Mouse (Mus musculus) midbrain, embryonic 16.5 days (tissue): Measurements from ENCODE around the gene Slc6a6. TPM values are rescaled to one million over a fixed set of nuclear protein-coding genes. Genes with fewer than 3 reads are reported as not detected.

Experiments used
- ATAC-seq: fragments of 200-750 bp; cut with Nextera tagmentation; 2 replicates; pipeline ENCODE4 v1.8.0; 2017; ENCODE audit warnings: moderate TSS enrichment
- H3K27ac ChIP-seq: fragments of 300-500 bp; sonication (generic); 2 replicates; pipeline ENCODE4 v1.5.1; 2014; ENCODE audit warnings: mild to moderate bottlenecking, low read length, mixed read lengths
- H3K27me3 ChIP-seq: fragments of 300-500 bp; sonication (generic); 2 replicates; pipeline ENCODE4 v1.6.1; 2014; ENCODE audit warnings: low read depth, low read length, mixed read lengths; ENCODE audit not compliant: control insufficient read depth, insufficient read depth
- H3K36me3 ChIP-seq: fragments of 300-500 bp; sonication (generic); 2 replicates; pipeline ENCODE4 v1.6.1; 2014; ENCODE audit warnings: mild to moderate bottlenecking, low read length, moderate library complexity, mixed read lengths; ENCODE audit not compliant: control insufficient read depth, insufficient read depth
- H3K4me1 ChIP-seq: fragments of 300-500 bp; sonication (generic); 2 replicates; pipeline ENCODE4 v1.6.1; 2014; ENCODE audit warnings: mild to moderate bottlenecking, low read length, mixed read lengths; ENCODE audit not compliant: control insufficient read depth, insufficient read depth
- H3K4me2 ChIP-seq: fragments of 300-500 bp; sonication (generic); 2 replicates; pipeline ENCODE4 v1.6.1; 2014; ENCODE audit warnings: mild to moderate bottlenecking, low read length, mixed read lengths
- H3K4me3 ChIP-seq: fragments of 300-500 bp; sonication (generic); 2 replicates; pipeline ENCODE4 v1.5.1; 2014; ENCODE audit warnings: low read depth, mild to moderate bottlenecking, low read length, moderate library complexity, mixed read lengths
- H3K9ac ChIP-seq: fragments of 300-500 bp; sonication (generic); 2 replicates; pipeline ENCODE4 v1.6.1; 2014; ENCODE audit warnings: low read depth, low read length, mixed read lengths
- H3K9me3 ChIP-seq: fragments of 300-500 bp; sonication (generic); replicated peaks from 2 replicates; pipeline ENCODE4 v1.6.1; 2014; ENCODE audit warnings: mild to moderate bottlenecking, low read length, mixed read lengths; ENCODE audit not compliant: control insufficient read depth, poor library complexity, severe bottlenecking
- WGBS: fragments of 180-500 bp; shearing (Covaris S2); extraction: QIAGEN DNeasy Blood & Tissue Kit; methylation state at CpG from one replicate; pipeline ENCODE4 v1.1.7; 2014; 5-methylcytosine and 5-hydroxymethylcytosine counted together
- polyA plus RNA-seq: library from polyadenylated mRNA; unstranded; fragments of >200 nt; fragmentation: Nextera tagmentation; extraction: Ambion mirVana; gene quantifications from 2 replicates; pipeline ENCODE4 v1.2.1, GENCODE M21; 2015

The Slc6a6 gene
- polyA plus RNA-seq, 1 experiment from 2014 or later: 125 TPM

- peaks cover 11% of the 10 kb centered on the region for H3K36me3 ChIP-seq
- H3K27me3 ChIP-seq: no peaks in the 10 kb centered on the region
- 27% methylated on average over 4 of the region's 4 CpGs for WGBS
- H3K9me3 ChIP-seq: no peaks in the 10 kb centered on the region
- H3K9ac ChIP-seq: 0 out of 2 replicates have a peak overlapping the region, but pooled peaks have one; percentile 11
- H3K4me2 ChIP-seq: no peak overlapping the region
- no peak for ATAC-seq
- H3K4me3 ChIP-seq: no peak overlapping the region
- peak overlapping the region; percentile 50; the same call in 1 of the 2 replicates for H3K27ac ChIP-seq
- peaks cover 34% of the 10 kb centered on the region for H3K4me1 ChIP-seq
Measured at GRCm38 (mm10) chr6:91712097-91712854, 28.4 kb downstream of the Slc6a6 start.

- 10% methylated on average over 10 of the region's 10 CpGs for WGBS
- H3K27ac ChIP-seq: peak overlapping the region; percentile 50; the same call in 1 of the 2 replicates
- H3K4me2 ChIP-seq: no peak overlapping the region
- peak overlapping the region; percentile 22; the same call in 1 of the 2 replicates for H3K9ac ChIP-seq
- H3K9me3 ChIP-seq: no peaks in the 10 kb centered on the region
- 0 out of 2 replicates have a peak, but pooled peaks have one; percentile 19 for ATAC-seq
- H3K4me3 ChIP-seq: no peak overlapping the region
- H3K36me3 ChIP-seq: peaks cover 11% of the 10 kb centered on the region
- H3K27me3 ChIP-seq: no peaks in the 10 kb centered on the region
- H3K4me1 ChIP-seq: peaks cover 32% of the 10 kb centered on the region
Measured at GRCm38 (mm10) chr6:91712855-91713331, 29.0 kb downstream of the Slc6a6 start.

GRCm38 (mm10) chr6:91713370-91713896, 29.6 kb downstream of the Slc6a6 start:
- 4% methylated on average over 5 of the region's 5 CpGs for WGBS
- peaks cover 11% of the 10 kb centered on the region for H3K36me3 ChIP-seq
- H3K4me2 ChIP-seq: no peak overlapping the region
- peak overlapping the region; percentile 50 for H3K27ac ChIP-seq
- no peak overlapping the region for H3K4me3 ChIP-seq
- no peak overlapping the region; the same call in 1 of the 2 replicates for H3K9ac ChIP-seq
- H3K27me3 ChIP-seq: no peaks in the 10 kb centered on the region
- ATAC-seq: no peak
- H3K4me1 ChIP-seq: peaks cover 32% of the 10 kb centered on the region
- no peaks in the 10 kb centered on the region for H3K9me3 ChIP-seq

GRCm38 (mm10) chr6:91715023-91715422, 31.2 kb downstream of the Slc6a6 start:
- H3K27ac ChIP-seq: no peak overlapping the region
- H3K4me2 ChIP-seq: no peak overlapping the region
- no peak for ATAC-seq
- H3K9ac ChIP-seq: no peak overlapping the region
- 77% methylated on average over 8 of the region's 8 CpGs for WGBS
- H3K4me1 ChIP-seq: peaks cover 45% of the 10 kb centered on the region
- H3K9me3 ChIP-seq: no peaks in the 10 kb centered on the region
- no peak overlapping the region for H3K4me3 ChIP-seq
- H3K27me3 ChIP-seq: no peaks in the 10 kb centered on the region
- peaks cover 11% of the 10 kb centered on the region for H3K36me3 ChIP-seq

- no peak overlapping the region for H3K27ac ChIP-seq
- no peaks in the 10 kb centered on the region for H3K27me3 ChIP-seq
- no peak for ATAC-seq
- H3K4me3 ChIP-seq: no peak overlapping the region
- peaks cover 56% of the 10 kb centered on the region for H3K4me1 ChIP-seq
- no peak overlapping the region for H3K9ac ChIP-seq
- 84% methylated on average over 6 of the region's 6 CpGs for WGBS
- no peak overlapping the region for H3K4me2 ChIP-seq
- H3K36me3 ChIP-seq: peaks cover 11% of the 10 kb centered on the region
- H3K9me3 ChIP-seq: no peaks in the 10 kb centered on the region
Measured at GRCm38 (mm10) chr6:91715988-91716810, 32.3 kb downstream of the Slc6a6 start.

- H3K9ac ChIP-seq: 0 out of 2 replicates have a peak overlapping the region, but pooled peaks have one; percentile 7
- 73% methylated on average over 2 of the region's 2 CpGs for WGBS
- peaks cover 53% of the 10 kb centered on the region for H3K4me1 ChIP-seq
Measured at GRCm38 (mm10) chr6:91718067-91718466, 34.2 kb downstream of the Slc6a6 start.

GRCm38 (mm10) chr6:91718603-91719002, 34.8 kb downstream of the Slc6a6 start:
- H3K27me3 ChIP-seq: no peaks in the 10 kb centered on the region
- no peak for ATAC-seq
- WGBS: 52% methylated on average over 3 of the region's 3 CpGs

More at GRCm38 (mm10) chr6:91718067-91718466, 34.2 kb downstream of the Slc6a6 start:
- H3K27ac ChIP-seq: peak overlapping the region; percentile 91
- no peak overlapping the region for H3K4me2 ChIP-seq
- no peak for ATAC-seq
- no peaks in the 10 kb centered on the region for H3K27me3 ChIP-seq
- no peaks in the 10 kb centered on the region for H3K9me3 ChIP-seq
- no peak overlapping the region for H3K4me3 ChIP-seq
- peaks cover 12% of the 10 kb centered on the region for H3K36me3 ChIP-seq

GRCm38 (mm10) chr6:91719042-91719747, 35.3 kb downstream of the Slc6a6 start:
- Histone ChIP-seq H3K9me3 (no peaks in the 10 kb centered on the region), H3K4me3 (no peak overlapping the region), H3K27me3 (no peaks in the 10 kb centered on the region), H3K4me1 (peaks cover 48% of the 10 kb centered on the region), H3K36me3 (peaks cover 21% of the 10 kb centered on the region), H3K4me2 (peak overlapping the region; percentile 38), H3K27ac (peak overlapping the region; percentile 91), H3K9ac (peak overlapping the region; percentile 22; the same call in 1 of the 2 replicates)
- 35% methylated on average over 6 of the region's 6 CpGs for WGBS
- ATAC-seq: peak; percentile 70

More at GRCm38 (mm10) chr6:91718603-91719002, 34.8 kb downstream of the Slc6a6 start:
- peak overlapping the region; percentile 91 for H3K27ac ChIP-seq
- peaks cover 17% of the 10 kb centered on the region for H3K36me3 ChIP-seq
- H3K4me2 ChIP-seq: no peak overlapping the region
- no peak overlapping the region for H3K4me3 ChIP-seq
- H3K9ac ChIP-seq: 0 out of 2 replicates have a peak overlapping the region, but pooled peaks have one; percentile 22
- H3K9me3 ChIP-seq: no peaks in the 10 kb centered on the region
- peaks cover 48% of the 10 kb centered on the region for H3K4me1 ChIP-seq
